Mouse (Mus musculus): ENCODE measurements around the gene Tuft1. TPM values are rescaled to one million over a fixed set of nuclear protein-coding genes. Genes with fewer than 3 reads are reported as not detected.
"Not testable (repeated sequence)": the region's sequence is repeated elsewhere in the genome, so short reads cannot be mapped to it uniquely, and the experiment has no call there.

The Tuft1 gene
- polyA plus RNA-seq, 1 experiment from 2014 or later = 11.6 TPM

- Histone ChIP-seq H3K9ac (ENCODE audit: low read depth, low read length) (no peak overlapping the region), H3K27me3 (replicated peaks; ENCODE audit: control insufficient read depth, insufficient read depth, low read length) (no peaks in the 10 kb centered on the region), H3K4me3 (ENCODE audit: low read length) (no peak overlapping the region), H3K9me3 (ENCODE audit: control insufficient read depth, low read length) (no peaks in the 10 kb centered on the region), H3K4me2 (ENCODE audit: low read depth, low read length) (peak overlapping the region; percentile 4; the same call in 1 of the 2 replicates), H3K4me1 (ENCODE audit: control insufficient read depth, insufficient read depth, low read length) (peaks cover 24% of the 10 kb centered on the region), H3K27ac (ENCODE audit: low read length) (peak overlapping the region; percentile 79), H3K36me3 (ENCODE audit: control insufficient read depth, insufficient read depth, low read length) (no peaks in the 10 kb centered on the region)
- WGBS = 18% methylated on average over 6 of the region's 6 CpGs
- peak; percentile 96 for ATAC-seq
Measured at GRCm38 (mm10) chr3:94648755-94649590, 9.7 kb downstream of the Tuft1 start.

- not testable (repeated sequence) for H3K27ac ChIP-seq (ENCODE audit: low read length); H3K27me3 ChIP-seq (replicated peaks; ENCODE audit: control insufficient read depth, insufficient read depth, low read length); H3K4me2 ChIP-seq (ENCODE audit: low read depth, low read length); H3K9me3 ChIP-seq (ENCODE audit: control insufficient read depth, low read length); H3K4me1 ChIP-seq (ENCODE audit: control insufficient read depth, insufficient read depth, low read length); H3K4me3 ChIP-seq (ENCODE audit: low read length); ATAC-seq; H3K9ac ChIP-seq (ENCODE audit: low read depth, low read length); H3K36me3 ChIP-seq (ENCODE audit: control insufficient read depth, insufficient read depth, low read length)
- 49% methylated on average over 2 of the region's 2 CpGs for WGBS
Measured at GRCm38 (mm10) chr3:94642495-94643162, 16.0 kb downstream of the Tuft1 start, which contains the start of gene Gm10972. Gene Gm10972, plus strand, starts transcription at chr3:94643112.

DNA sequence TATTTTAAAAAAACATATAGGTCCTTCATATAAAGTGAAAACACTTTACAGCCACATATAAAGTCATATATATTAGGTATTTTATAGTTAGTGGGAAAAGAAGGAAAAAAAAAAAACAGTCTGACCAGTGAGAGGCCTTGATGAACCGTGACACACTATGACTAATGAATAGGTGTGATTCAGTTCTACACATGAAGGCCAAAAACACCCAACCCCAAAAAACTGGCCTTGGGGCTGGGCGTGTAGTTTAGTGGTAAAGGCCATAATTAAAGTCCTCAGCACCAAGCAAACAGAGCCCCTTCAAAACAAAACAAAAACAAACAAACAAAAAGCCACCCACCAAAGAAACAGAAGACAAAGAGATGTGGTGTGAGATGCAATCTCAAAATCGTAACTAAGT is 28.8 kb downstream of the Tuft1 start:
- ATAC-seq = no peak
- Histone ChIP-seq H3K4me2 (ENCODE audit: low read depth, low read length) (no peak overlapping the region), H3K27me3 (replicated peaks; ENCODE audit: control insufficient read depth, insufficient read depth, low read length) (no peaks in the 10 kb centered on the region), H3K4me1 (ENCODE audit: control insufficient read depth, insufficient read depth, low read length) (no peaks in the 10 kb centered on the region), H3K36me3 (ENCODE audit: control insufficient read depth, insufficient read depth, low read length) (0 out of 2 replicates have a peak, but pooled peaks cover 2% of the 10 kb centered on the region), H3K9ac (ENCODE audit: low read depth, low read length) (no peak overlapping the region), H3K9me3 (ENCODE audit: control insufficient read depth, low read length) (no peaks in the 10 kb centered on the region), H3K27ac (ENCODE audit: low read length) (no peak overlapping the region), H3K4me3 (ENCODE audit: low read length) (no peak overlapping the region)
- WGBS = 86% methylated on average over 3 of the region's 3 CpGs

- H3K27ac ChIP-seq (ENCODE audit: low read length) = no peak overlapping the region
- no peaks in the 10 kb centered on the region for H3K4me1 ChIP-seq (ENCODE audit: control insufficient read depth, insufficient read depth, low read length)
- H3K4me3 ChIP-seq (ENCODE audit: low read length) = no peak overlapping the region
- WGBS = 91% methylated on average over 5 of the region's 5 CpGs
- H3K9me3 ChIP-seq (ENCODE audit: control insufficient read depth, low read length) = no peaks in the 10 kb centered on the region
- H3K4me2 ChIP-seq (ENCODE audit: low read depth, low read length) = no peak overlapping the region
- no peak overlapping the region for H3K9ac ChIP-seq (ENCODE audit: low read depth, low read length)
- 0 out of 2 replicates have a peak, but pooled peaks cover 2% of the 10 kb centered on the region for H3K36me3 ChIP-seq (ENCODE audit: control insufficient read depth, insufficient read depth, low read length)
- no peaks in the 10 kb centered on the region for H3K27me3 ChIP-seq (replicated peaks; ENCODE audit: control insufficient read depth, insufficient read depth, low read length)
- no peak for ATAC-seq
Measured at GRCm38 (mm10) chr3:94628712-94629111, 30.0 kb downstream of the Tuft1 start.

- Histone ChIP-seq H3K9me3 (ENCODE audit: control insufficient read depth, low read length) (no peaks in the 10 kb centered on the region), H3K4me2 (ENCODE audit: low read depth, low read length) (no peak overlapping the region), H3K36me3 (ENCODE audit: control insufficient read depth, insufficient read depth, low read length) (0 out of 2 replicates have a peak, but pooled peaks cover 2% of the 10 kb centered on the region), H3K9ac (ENCODE audit: low read depth, low read length) (no peak overlapping the region), H3K4me3 (ENCODE audit: low read length) (no peak overlapping the region), H3K4me1 (ENCODE audit: control insufficient read depth, insufficient read depth, low read length) (0 out of 2 replicates have a peak, but pooled peaks cover 2% of the 10 kb centered on the region), H3K27me3 (replicated peaks; ENCODE audit: control insufficient read depth, insufficient read depth, low read length) (no peaks in the 10 kb centered on the region), H3K27ac (ENCODE audit: low read length) (no peak overlapping the region)
- WGBS = 89% methylated on average over 4 of the region's 4 CpGs
- no peak for ATAC-seq
Measured at GRCm38 (mm10) chr3:94624281-94624680, 34.4 kb downstream of the Tuft1 start.

GRCm38 (mm10) chr3:94622550-94622949 is 36.1 kb downstream of the Tuft1 start:
- no peak overlapping the region for H3K4me3 ChIP-seq (ENCODE audit: low read length)
- H3K36me3 ChIP-seq (ENCODE audit: control insufficient read depth, insufficient read depth, low read length) = no peaks in the 10 kb centered on the region
- no peak overlapping the region for H3K4me2 ChIP-seq (ENCODE audit: low read depth, low read length)
- H3K9ac ChIP-seq (ENCODE audit: low read depth, low read length) = no peak overlapping the region
- no peaks in the 10 kb centered on the region for H3K27me3 ChIP-seq (replicated peaks; ENCODE audit: control insufficient read depth, insufficient read depth, low read length)
- H3K9me3 ChIP-seq (ENCODE audit: control insufficient read depth, low read length) = no peaks in the 10 kb centered on the region
- ATAC-seq = no peak
- WGBS = 82% methylated on average over 10 of the region's 10 CpGs
- 0 out of 2 replicates have a peak, but pooled peaks cover 2% of the 10 kb centered on the region for H3K4me1 ChIP-seq (ENCODE audit: control insufficient read depth, insufficient read depth, low read length)
- H3K27ac ChIP-seq (ENCODE audit: low read length) = no peak overlapping the region

DNA sequence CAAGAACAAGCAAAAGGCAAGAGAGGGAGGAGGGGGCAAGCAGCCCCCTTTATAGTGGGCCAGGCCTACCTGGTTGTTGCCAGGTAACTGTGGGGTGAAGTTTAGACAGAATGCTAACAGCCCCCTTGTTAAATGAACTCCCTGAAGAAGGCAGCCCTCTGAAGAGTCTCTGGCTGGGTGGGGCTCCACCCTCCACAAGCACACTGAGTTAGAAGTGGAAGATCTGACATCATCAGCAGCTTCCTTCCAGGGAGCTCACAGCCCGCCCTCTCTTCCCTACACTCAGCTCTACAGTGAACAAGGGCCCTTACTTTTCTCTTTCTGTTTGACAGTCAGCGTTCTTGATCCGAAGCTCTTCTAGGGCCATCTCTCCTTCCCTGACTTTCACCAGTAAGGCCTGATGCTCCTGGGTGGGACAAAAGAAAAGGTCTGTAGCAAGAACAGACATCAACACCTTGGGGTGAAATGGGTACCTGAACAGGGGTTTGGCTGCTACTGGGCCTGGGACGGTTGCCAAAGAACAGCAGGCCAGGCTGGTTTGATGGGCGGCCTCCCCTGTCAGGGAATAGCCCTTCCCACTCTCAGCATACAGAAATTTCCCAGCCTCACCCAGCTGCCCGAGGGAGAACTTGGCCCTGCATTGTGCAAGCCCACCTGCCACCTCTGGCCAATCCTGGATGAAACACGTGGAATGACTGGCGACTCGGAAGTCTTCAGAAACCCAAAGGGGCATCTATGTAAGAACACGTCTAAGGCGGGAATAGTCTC is 36.7 kb downstream of the Tuft1 start:
- H3K4me2 ChIP-seq (ENCODE audit: low read depth, low read length) = no peak overlapping the region
- ATAC-seq = no peak

GRCm38 (mm10) chr3:94616717-94617116 is 42.0 kb downstream of the Tuft1 start:
- Histone ChIP-seq H3K9me3 (ENCODE audit: control insufficient read depth, low read length) (no peaks in the 10 kb centered on the region), H3K27me3 (replicated peaks; ENCODE audit: control insufficient read depth, insufficient read depth, low read length) (no peaks in the 10 kb centered on the region), H3K4me3 (ENCODE audit: low read length) (no peak overlapping the region), H3K4me1 (ENCODE audit: control insufficient read depth, insufficient read depth, low read length) (no peaks in the 10 kb centered on the region), H3K27ac (ENCODE audit: low read length) (no peak overlapping the region), H3K4me2 (ENCODE audit: low read depth, low read length) (no peak overlapping the region), H3K9ac (ENCODE audit: low read depth, low read length) (no peak overlapping the region), H3K36me3 (ENCODE audit: control insufficient read depth, insufficient read depth, low read length) (no peaks in the 10 kb centered on the region)
- WGBS = 80% methylated on average over 4 of the region's 4 CpGs
- no peak for ATAC-seq

More for the DNA sequence above, 36.7 kb downstream of the Tuft1 start:
- H3K27me3 ChIP-seq (replicated peaks; ENCODE audit: control insufficient read depth, insufficient read depth, low read length) = no peaks in the 10 kb centered on the region
- no peaks in the 10 kb centered on the region for H3K9me3 ChIP-seq (ENCODE audit: control insufficient read depth, low read length)
- H3K9ac ChIP-seq (ENCODE audit: low read depth, low read length) = no peak overlapping the region
- H3K27ac ChIP-seq (ENCODE audit: low read length) = no peak overlapping the region
- no peaks in the 10 kb centered on the region for H3K36me3 ChIP-seq (ENCODE audit: control insufficient read depth, insufficient read depth, low read length)
- no peak overlapping the region for H3K4me3 ChIP-seq (ENCODE audit: low read length)
- WGBS = 76% methylated on average over 11 of the region's 11 CpGs
- 0 out of 2 replicates have a peak, but pooled peaks cover 2% of the 10 kb centered on the region for H3K4me1 ChIP-seq (ENCODE audit: control insufficient read depth, insufficient read depth, low read length)
